Mouse (Mus musculus) CD4-positive, CD25-positive, alpha-beta regulatory T cell, adult 4 months (primary cell): ENCODE results near the gene Parn. TPM values are rescaled to one million over a fixed set of nuclear protein-coding genes. Genes with fewer than 3 reads are reported as not detected.

Experiments
- polyA plus RNA-seq, 2 experiments: library from polyadenylated mRNA; unstranded; fragments of 100-300 nt; shearing (Covaris generic); gene quantifications; one replicate each; pipeline ENCODE4 v1.2.1; 2017

The Parn gene
- polyA plus RNA-seq, 2 experiments from 2014 or later, result 36.0 to 41.4 TPM

Other genes starting within 250 kb of the Parn start
- gene Bfar, start 3.7 kb upstream of the Parn start, polyA plus RNA-seq, result 10 to 100 TPM; 60.0 to 64.7 TPM
- 1 to 10 TPM; 7.3 to 7.5 TPM for gene 3110001I22Rik, start 3.8 kb upstream of the Parn start, polyA plus RNA-seq
- gene Pla2g10, start 62.8 kb upstream of the Parn start, polyA plus RNA-seq, result not detected
- gene Rrn3, start 112.5 kb upstream of the Parn start, polyA plus RNA-seq, result 10 to 100 TPM; 54.1 to 65.3 TPM
- gene Ntan1, start 150.7 kb upstream of the Parn start, polyA plus RNA-seq, result 100 to 1,000 TPM; 129 to 146 TPM
- 10 to 100 TPM; 21.0 to 28.2 TPM for gene Pdxdc1, start 235.0 kb upstream of the Parn start, polyA plus RNA-seq
- gene Mpv17l, start 235.0 kb upstream of the Parn start, polyA plus RNA-seq, result under 1 TPM; 0.55 to 0.91 TPM